Mouse (Mus musculus): ENCODE measurements around the gene Pacsin2.

DNA sequence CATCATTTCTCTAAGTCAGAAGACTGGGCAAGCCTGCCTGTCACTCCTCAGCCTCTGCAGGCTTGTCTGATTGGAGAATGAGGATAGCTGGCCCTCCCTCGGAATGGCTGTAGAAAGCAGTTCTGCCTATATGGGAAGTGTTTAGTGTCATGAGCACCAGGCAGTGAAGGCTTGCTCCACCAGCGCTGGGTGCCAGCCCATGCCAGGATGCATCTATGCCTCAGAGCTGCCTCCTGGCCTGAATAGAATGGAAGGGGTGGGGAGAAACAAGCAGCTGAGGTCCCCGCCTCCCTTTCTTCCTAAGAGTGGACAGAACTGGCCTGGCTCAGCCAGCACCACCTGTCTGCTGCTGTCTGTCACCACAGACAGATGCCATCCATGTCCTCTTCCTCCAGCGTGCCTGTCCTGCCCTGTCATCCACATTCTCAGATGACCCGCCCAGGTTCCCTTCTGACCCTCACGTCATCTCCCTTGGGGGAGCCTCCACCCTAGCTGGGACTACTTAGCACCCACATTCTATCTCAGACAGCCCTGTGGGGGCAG, 4.9 kb upstream of the Pacsin2 start:
- TF ChIP-seq MEF2A (IDR thresholded peaks at IDR 0.05; ENCODE audit: borderline replicate concordance, low read depth, low read length) (no peak), CTCF (conservative IDR thresholded peaks at IDR 0.05 in 1 of 2, IDR thresholded peaks at IDR 0.05 in 1 of 2; ENCODE audit: low read depth in 2 of 2, low read length in 2 of 2) (no peak), ZNF384 (IDR thresholded peaks at IDR 0.05; ENCODE audit: low read depth, low read length) (no peak), POLR2A (IDR thresholded peaks at IDR 0.05; ENCODE audit: low read depth, low read length) (no peak), MAFK (IDR thresholded peaks at IDR 0.05; ENCODE audit: insufficient replicate concordance, low read length) (no peak), MYC (IDR thresholded peaks at IDR 0.05; ENCODE audit: low read depth, low read length) (no peak), NRF1 (IDR thresholded peaks at IDR 0.05; ENCODE audit: low read depth, low read length) (no peak), RAD21 (IDR thresholded peaks at IDR 0.05; ENCODE audit: low read depth, low read length) (no peak)

Measured in CH12.LX (cell line).